Mouse (Mus musculus) 3134 (cell line): ENCODE measurements around the gene Zdhhc15.
"Not testable (repeated sequence)": the region's sequence is repeated elsewhere in the genome, so short reads cannot be mapped to it uniquely, and the experiment has no call there.

Experiments
- DNase-seq: peaks from one replicate; pipeline ENCODE4 v3.0.0-alpha.2; 2011; ENCODE audit warnings: low spot score; ENCODE audit not compliant: insufficient read length; ENCODE audit errors: extremely low read depth

Gene Zdhhc15

GRCm38 (mm10) chrX:104670757-104671549 is at the start of gene Zdhhc15:
Zdhhc15 (minus strand) TSS chrX:104671064.
- no peak for DNase-seq

- DNase-seq = no peak
Observed at GRCm38 (mm10) chrX:104707935-104708334, 37.1 kb upstream of the Zdhhc15 start.

- no peak for DNase-seq
Observed at GRCm38 (mm10) chrX:104669850-104670756, 761 bp downstream of the Zdhhc15 start.

- DNase-seq = no peak
Observed at GRCm38 (mm10) chrX:104656976-104657375, 13.9 kb downstream of the Zdhhc15 start.

- DNase-seq = no peak
Observed at GRCm38 (mm10) chrX:104612531-104612930, 58.3 kb downstream of the Zdhhc15 start.

- not testable (repeated sequence) for DNase-seq
Observed at GRCm38 (mm10) chrX:104603738-104604430, 67.0 kb downstream of the Zdhhc15 start.

- DNase-seq = not testable (repeated sequence)
Observed at GRCm38 (mm10) chrX:104602168-104602859, 68.5 kb downstream of the Zdhhc15 start.

- no peak for DNase-seq
Observed at GRCm38 (mm10) chrX:104573946-104574345, 96.9 kb downstream of the Zdhhc15 start.

- no peak for DNase-seq
Observed at GRCm38 (mm10) chrX:104567497-104567896, 103.4 kb downstream of the Zdhhc15 start.

- DNase-seq = no peak
Observed at GRCm38 (mm10) chrX:104545283-104545682, 125.6 kb downstream of the Zdhhc15 start.

- DNase-seq = no peak
Observed at GRCm38 (mm10) chrX:104543919-104544595, 126.8 kb downstream of the Zdhhc15 start.

GRCm38 (mm10) chrX:104542635-104543034 is 128.2 kb downstream of the Zdhhc15 start:
- no peak for DNase-seq

- DNase-seq = no peak
Observed at GRCm38 (mm10) chrX:104501765-104502164, 169.1 kb downstream of the Zdhhc15 start.

- DNase-seq = no peak
Observed at GRCm38 (mm10) chrX:104489626-104490355, 181.1 kb downstream of the Zdhhc15 start.

- no peak for DNase-seq
Observed at GRCm38 (mm10) chrX:104488870-104489467, 181.9 kb downstream of the Zdhhc15 start.

GRCm38 (mm10) chrX:104488036-104488435 is 182.8 kb downstream of the Zdhhc15 start:
- peak; percentile 51 for DNase-seq
